Mouse (Mus musculus) MEL (cell line): ENCODE measurements around the gene Unc13b. TPM values are rescaled to one million over a fixed set of nuclear protein-coding genes. Genes with fewer than 3 reads are reported as not detected.
A peak's percentile ranks its signal among the peaks of the same experiment; 100 is the strongest.

Source experiments
- DNase-seq: peaks from one replicate; pipeline ENCODE4 v3.0.0; 2011; ENCODE audit warnings: low read depth, low spot score
- H3K27ac ChIP-seq: 2 replicates; pipeline ENCODE4 v1.5.1; 2012; ENCODE audit warnings: low read depth, mild to moderate bottlenecking, control low read depth, low read length, moderate library complexity; ENCODE audit not compliant: control insufficient read depth
- H3K27me3 ChIP-seq, 2 experiments: fragments of 150-350 bp in 1 of 2; sonication (generic) in 1 of 2; 2 replicates each; pipeline ENCODE4 v1.6.1; 2012; ENCODE audit warnings: low read length in 2 of 2, mild to moderate bottlenecking in 2 of 2, improper control_type of control experiment in 1 of 2, moderate library complexity in 1 of 2; ENCODE audit not compliant: insufficient read depth in 2 of 2, control insufficient read depth in 1 of 2
- H3K36me3 ChIP-seq, 2 experiments: 2 replicates each; pipeline ENCODE4 v1.6.1; 2012 to 2014; ENCODE audit warnings: low read length in 2 of 2, improper control_type of control experiment in 1 of 2, inconsistent platforms in 1 of 2, mild to moderate bottlenecking in 1 of 2; ENCODE audit not compliant: insufficient read depth in 2 of 2, control insufficient read depth in 1 of 2
- H3K4me1 ChIP-seq, 2 experiments: fragments of 150-350 bp in 1 of 2; sonication (generic) in 1 of 2; 2 replicates each; pipeline ENCODE4 v1.6.1; 2012; ENCODE audit warnings: low read length in 2 of 2, improper control_type of control experiment in 1 of 2, mild to moderate bottlenecking in 1 of 2; ENCODE audit not compliant: insufficient read depth in 2 of 2, control insufficient read depth in 1 of 2
- H3K4me3 ChIP-seq, 2 experiments: fragments of 150-350 bp in 1 of 2; sonication (generic) in 1 of 2; 2 replicates each; pipeline ENCODE4 v1.5.1; 2012; ENCODE audit warnings: low read depth in 2 of 2, low read length in 2 of 2, mild to moderate bottlenecking in 2 of 2, moderate library complexity in 2 of 2, control low read depth in 1 of 2, improper control_type of control experiment in 1 of 2; ENCODE audit not compliant: control insufficient read depth in 1 of 2, insufficient read depth in 1 of 2
- H3K79me2 ChIP-seq: 2 replicates; pipeline ENCODE4 v1.6.1; 2012; ENCODE audit warnings: mild to moderate bottlenecking, low read length, moderate library complexity; ENCODE audit not compliant: control insufficient read depth, poor library complexity, insufficient read depth
- H3K9ac ChIP-seq: 2 replicates; pipeline ENCODE4 v1.6.1; 2012; ENCODE audit warnings: low read depth, mild to moderate bottlenecking, control low read depth, low read length, moderate library complexity; ENCODE audit not compliant: control insufficient read depth, poor library complexity, severe bottlenecking
- H3K9me3 ChIP-seq: fragments of 150-350 bp; sonication (generic); replicated peaks from 2 replicates; pipeline ENCODE4 v1.6.1; 2012; ENCODE audit warnings: mild to moderate bottlenecking, low read length, improper control_type of control experiment, moderate library complexity; ENCODE audit not compliant: insufficient read depth
- BHLHE40 ChIP-seq: IDR thresholded peaks from 2 replicates; pipeline ENCODE4 v1.6.1; 2012; ENCODE audit warnings: low read depth, mild to moderate bottlenecking, inconsistent platforms, low read length, improper control_type of control experiment, borderline replicate concordance
- CHD1 ChIP-seq: IDR thresholded peaks from 2 replicates; pipeline ENCODE4 v1.6.1; 2012; ENCODE audit warnings: low read depth, mild to moderate bottlenecking, inconsistent platforms, low read length, improper control_type of control experiment
- CHD2 ChIP-seq: IDR thresholded peaks from 2 replicates; pipeline ENCODE4 v1.6.1; 2011; ENCODE audit warnings: low read length, improper control_type of control experiment
- CTCF ChIP-seq, 3 experiments: IDR thresholded peaks in 2 of 3; conservative IDR thresholded peaks in 1 of 3; 2 replicates each; pipeline ENCODE4 v1.5.1; 2011 to 2012; ENCODE audit warnings: low read length in 3 of 3, low read depth in 2 of 3, mild to moderate bottlenecking in 2 of 3, improper control_type of control experiment in 1 of 3, inconsistent platforms in 1 of 3, mixed read lengths in 1 of 3, moderate library complexity in 1 of 3; ENCODE audit not compliant: control insufficient read depth in 1 of 3, insufficient read depth in 1 of 3, poor library complexity in 1 of 3, severe bottlenecking in 1 of 3
- EP300 ChIP-seq, 2 experiments: IDR thresholded peaks; 2 replicates each; pipeline ENCODE4 v1.6.1; 2011; ENCODE audit warnings: improper control_type of control experiment in 2 of 2, low read length in 2 of 2, low read depth in 1 of 2, mild to moderate bottlenecking in 1 of 2
- GABPA ChIP-seq: IDR thresholded peaks from 2 replicates; pipeline ENCODE4 v1.6.1; 2012; ENCODE audit warnings: low read depth, mild to moderate bottlenecking, inconsistent platforms, low read length, improper control_type of control experiment, moderate library complexity
- GATA1 ChIP-seq: IDR thresholded peaks from 2 replicates; pipeline ENCODE4 v1.6.1; 2011; ENCODE audit warnings: low read depth, low read length, improper control_type of control experiment
- HCFC1 ChIP-seq: IDR thresholded peaks from 2 replicates; pipeline ENCODE4 v1.6.1; 2012; ENCODE audit warnings: low read depth, mild to moderate bottlenecking, inconsistent platforms, low read length, improper control_type of control experiment, moderate library complexity
- JUND ChIP-seq: IDR thresholded peaks from 2 replicates; pipeline ENCODE4 v1.6.1; 2011; ENCODE audit warnings: low read depth, mild to moderate bottlenecking, improper control_type of control experiment, low read length
- KAT2A ChIP-seq: conservative IDR thresholded peaks from 2 replicates; pipeline ENCODE4 v1.6.1; 2012; ENCODE audit warnings: low read depth, low read length, improper control_type of control experiment, inconsistent platforms
- MAFK ChIP-seq: IDR thresholded peaks from 2 replicates; pipeline ENCODE4 v1.6.1; 2011; ENCODE audit warnings: low read depth, mild to moderate bottlenecking, low read length, improper control_type of control experiment, borderline replicate concordance
- MAX ChIP-seq: IDR thresholded peaks from 2 replicates; pipeline ENCODE4 v1.6.1; 2011; ENCODE audit warnings: low read length, improper control_type of control experiment
- MAZ ChIP-seq: IDR thresholded peaks from 2 replicates; pipeline ENCODE4 v1.6.1; 2012; ENCODE audit warnings: low read depth, mild to moderate bottlenecking, inconsistent platforms, low read length, improper control_type of control experiment
- MEF2A ChIP-seq: IDR thresholded peaks from 2 replicates; pipeline ENCODE4 v1.6.1; 2014; ENCODE audit warnings: low read depth, mild to moderate bottlenecking, inconsistent platforms, low read length, improper control_type of control experiment; ENCODE audit not compliant: poor library complexity, insufficient replicate concordance, severe bottlenecking; ENCODE audit errors: extremely low read depth
- MXI1 ChIP-seq: IDR thresholded peaks from 2 replicates; pipeline ENCODE4 v1.6.1; 2011; ENCODE audit warnings: mild to moderate bottlenecking, low read depth, low read length, improper control_type of control experiment
- MYB ChIP-seq: IDR thresholded peaks from 2 replicates; pipeline ENCODE4 v1.6.1; 2011; ENCODE audit warnings: mild to moderate bottlenecking, low read depth, low read length, improper control_type of control experiment
- NELFE ChIP-seq: IDR thresholded peaks from 2 replicates; pipeline ENCODE4 v1.6.1; 2011; ENCODE audit warnings: low read depth, low read length, improper control_type of control experiment
- NRF1 ChIP-seq: IDR thresholded peaks from 2 replicates; pipeline ENCODE4 v1.6.1; 2014; ENCODE audit warnings: low read depth, mild to moderate bottlenecking, inconsistent platforms, low read length, improper control_type of control experiment, moderate library complexity; ENCODE audit not compliant: poor library complexity, insufficient read depth, severe bottlenecking
- POLR2A ChIP-seq, 2 experiments: IDR thresholded peaks; 2 replicates each; pipeline ENCODE4 v1.6.1; 2011 to 2012; ENCODE audit warnings: low read length in 2 of 2, mild to moderate bottlenecking in 2 of 2, control low read depth in 1 of 2, improper control_type of control experiment in 1 of 2, low read depth in 1 of 2, moderate library complexity in 1 of 2; ENCODE audit not compliant: control insufficient read depth in 1 of 2, insufficient read depth in 1 of 2, poor library complexity in 1 of 2
- POLR2AphosphoS2 ChIP-seq: IDR thresholded peaks from 2 replicates; pipeline ENCODE4 v1.6.1; 2011; ENCODE audit warnings: low read length, improper control_type of control experiment
- RCOR1 ChIP-seq: IDR thresholded peaks from 2 replicates; pipeline ENCODE4 v1.6.1; 2012; ENCODE audit warnings: low read depth, mild to moderate bottlenecking, inconsistent platforms, low read length, improper control_type of control experiment
- SIN3A ChIP-seq: IDR thresholded peaks from 2 replicates; pipeline ENCODE4 v1.6.1; 2012; ENCODE audit warnings: low read length, improper control_type of control experiment, inconsistent platforms
- SMC3 ChIP-seq: IDR thresholded peaks from 2 replicates; pipeline ENCODE4 v1.6.1; 2011; ENCODE audit warnings: low read depth, low read length, improper control_type of control experiment
- TAL1 ChIP-seq: IDR thresholded peaks from 2 replicates; pipeline ENCODE4 v1.6.1; 2012; ENCODE audit warnings: mild to moderate bottlenecking, inconsistent platforms, low read length, moderate library complexity, mixed read lengths
- TBP ChIP-seq: IDR thresholded peaks from 2 replicates; pipeline ENCODE4 v1.8.0; 2011; ENCODE audit warnings: low read depth, low read length, improper control_type of control experiment
- TCF12 ChIP-seq: IDR thresholded peaks from 2 replicates; pipeline ENCODE4 v1.6.1; 2014; ENCODE audit warnings: low read depth, mild to moderate bottlenecking, inconsistent platforms, low read length, improper control_type of control experiment, moderate library complexity
- UBTF ChIP-seq: IDR thresholded peaks from 2 replicates; pipeline ENCODE4 v1.6.1; 2012; ENCODE audit warnings: low read depth, mild to moderate bottlenecking, inconsistent platforms, low read length, improper control_type of control experiment, moderate library complexity, borderline replicate concordance; ENCODE audit not compliant: insufficient read depth
- USF1 ChIP-seq: IDR thresholded peaks from 2 replicates; pipeline ENCODE4 v1.6.1; 2014; ENCODE audit warnings: low read depth, mild to moderate bottlenecking, inconsistent platforms, low read length, improper control_type of control experiment, moderate library complexity
- USF2 ChIP-seq, 2 experiments: IDR thresholded peaks; 2 replicates each; pipeline ENCODE4 v1.6.1; 2011 to 2012; ENCODE audit warnings: improper control_type of control experiment in 2 of 2, low read length in 2 of 2, borderline replicate concordance in 1 of 2, inconsistent platforms in 1 of 2, low read depth in 1 of 2, mild to moderate bottlenecking in 1 of 2; ENCODE audit not compliant: insufficient read depth in 1 of 2
- ZKSCAN1 ChIP-seq: IDR thresholded peaks from 2 replicates; pipeline ENCODE4 v1.6.1; 2012; ENCODE audit warnings: low read depth, mild to moderate bottlenecking, inconsistent platforms, low read length, improper control_type of control experiment, moderate library complexity
- ZMIZ1 ChIP-seq: IDR thresholded peaks from 2 replicates; pipeline ENCODE4 v1.6.1; 2012; ENCODE audit warnings: low read depth, mild to moderate bottlenecking, inconsistent platforms, low read length, improper control_type of control experiment, moderate library complexity
- ZNF384 ChIP-seq: IDR thresholded peaks from 2 replicates; pipeline ENCODE4 v1.6.1; 2012; ENCODE audit warnings: low read depth, mild to moderate bottlenecking, inconsistent platforms, low read length, improper control_type of control experiment
- polyA plus RNA-seq, 2 experiments: library from polyadenylated mRNA; stranded (reverse) in 1 of 2; unstranded in 1 of 2; fragments of >175 nt in 1 of 2; fragments of >200 nt in 1 of 2; gene quantifications; 2 replicates each; pipeline versions ENCODE4 v1.2.1 to v1.2.4; 2012; ENCODE audit warnings: low replicate concordance in 2 of 2, low read depth in 1 of 2; ENCODE audit not compliant: insufficient read length in 2 of 2, insufficient read depth in 1 of 2, missing spikeins in 1 of 2
- total RNA-seq: library from RNA; depleted of rRNA; stranded (reverse); fragments of 300-350 nt; gene quantifications from 2 replicates; pipeline ENCODE4 v1.2.3, GENCODE M21; 2012

Gene Unc13b
- total and polyA plus RNA-seq, 3 experiments, result 5.4 to 9.6 TPM; not detected in 1

DNA sequence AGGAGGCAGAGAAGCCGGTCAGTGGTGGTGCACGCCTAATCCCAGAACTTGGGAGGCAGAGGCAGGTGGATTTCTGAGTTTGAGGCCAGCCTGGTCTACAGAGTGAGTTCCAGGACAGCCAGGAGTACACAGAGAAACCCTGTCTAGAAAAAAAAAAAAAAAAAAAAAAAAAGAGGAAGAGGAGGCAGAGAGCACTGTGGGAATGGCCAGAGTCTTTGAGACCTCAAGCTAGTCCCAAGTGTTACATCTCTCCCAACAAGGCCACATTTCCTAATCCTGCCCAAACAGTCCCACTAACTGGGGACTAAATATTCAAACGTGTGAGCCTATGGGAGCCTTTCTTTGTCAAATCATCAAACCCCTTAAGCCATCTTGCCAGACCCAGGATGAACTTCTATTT is 71.0 kb downstream of the Unc13b start:
- Histone ChIP-seq H3K4me1 (peaks cover 3 to 8% of the 10 kb centered on the region in 2 experiments; a peak in 2 of 4 replicates), H3K27me3 (no peaks in the 10 kb centered on the region)
- TF ChIP-seq NELFE, result no peak
- peak; percentile 90 for TF ChIP-seq ZNF384

DNA sequence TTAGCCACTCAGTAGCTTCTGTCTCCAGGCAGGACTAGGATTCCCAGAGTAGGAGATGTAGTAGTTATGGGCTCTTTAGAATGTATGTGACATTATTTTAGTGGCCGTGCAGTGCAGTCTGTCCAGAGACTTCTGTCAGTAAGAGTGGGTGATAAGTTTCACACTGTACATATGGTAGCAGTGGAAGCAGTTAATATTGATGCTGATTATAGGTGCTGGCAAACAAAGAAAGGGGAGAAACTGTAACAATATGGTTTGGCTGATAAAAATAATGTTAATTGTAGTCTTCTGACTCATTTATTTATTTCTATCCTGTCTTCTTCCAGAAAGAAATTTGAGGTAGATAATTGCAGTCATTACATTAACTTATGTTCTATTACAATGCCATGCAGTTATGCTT is 83.9 kb downstream of the Unc13b start:
- peaks cover 0 to 25% of the 10 kb centered on the region in 2 experiments; a peak in 2 of 4 replicates for H3K36me3 ChIP-seq
- no peak overlapping the region; a peak in 1 of 4 replicates for H3K4me3 ChIP-seq
- H3K9me3 ChIP-seq, result no peaks in the 10 kb centered on the region
- H3K27ac ChIP-seq, result peak overlapping the region; percentile 75
- DNase-seq, result peak; percentile 67
- H3K4me1 ChIP-seq, result peaks cover 7 to 18% of the 10 kb centered on the region in 2 experiments
- no peaks in the 10 kb centered on the region for H3K27me3 ChIP-seq
- peak overlapping the region; percentile 24; the same call in 1 of the 2 replicates for H3K9ac ChIP-seq
- no peaks in the 10 kb centered on the region for H3K79me2 ChIP-seq
- TF ChIP-seq HCFC1, result no peak
- TF ChIP-seq EP300 (IDR thresholded peaks at IDR 0.05; ENCODE audit: low read depth in 1 of 2, low read length in 2 of 2), result peak; percentile 93 to 95
- TF ChIP-seq CHD1, result no peak
- TF ChIP-seq CHD2, result no peak
- TF ChIP-seq USF1, result no peak
- no peak for TF ChIP-seq TBP
- TF ChIP-seq CTCF (IDR thresholded peaks at IDR 0.05 in 2 of 3, conservative IDR thresholded peaks at IDR 0.05 in 1 of 3; ENCODE audit: control insufficient read depth in 1 of 3, insufficient read depth in 1 of 3, low read depth in 2 of 3, low read length in 3 of 3, poor library complexity in 1 of 3, severe bottlenecking in 1 of 3), result no peak
- TF ChIP-seq SMC3, result peak; percentile 6; the same call in 1 of the 2 replicates
- TF ChIP-seq MYB, result peak; percentile 88
- no peak for TF ChIP-seq ZKSCAN1
- TF ChIP-seq GABPA, result no peak
- no peak for TF ChIP-seq MEF2A
- TF ChIP-seq BHLHE40, result no peak
- TF ChIP-seq POLR2A (IDR thresholded peaks at IDR 0.05; ENCODE audit: control insufficient read depth in 1 of 2, insufficient read depth in 1 of 2, low read depth in 1 of 2, low read length in 2 of 2, poor library complexity in 1 of 2), result no peak
- TF ChIP-seq SIN3A, result peak; percentile 47
- TF ChIP-seq UBTF, result no peak
- TF ChIP-seq NRF1, result no peak
- peak; percentile 56; the same call in 1 of the 2 replicates for TF ChIP-seq MXI1
- TF ChIP-seq TAL1, result peak; percentile 67
- peak; percentile 73 for TF ChIP-seq GATA1
- no peak for TF ChIP-seq ZMIZ1
- no peak for TF ChIP-seq MAFK
- TF ChIP-seq ZNF384, result no peak
- TF ChIP-seq MAX, result peak; percentile 34; the same call in 1 of the 2 replicates
- peak; percentile 63 for TF ChIP-seq RCOR1
- TF ChIP-seq TCF12, result peak; percentile 88
- TF ChIP-seq KAT2A, result no peak
- no peak for TF ChIP-seq POLR2AphosphoS2
- TF ChIP-seq JUND, result no peak
- no peak for TF ChIP-seq NELFE
- no peak for TF ChIP-seq USF2 (IDR thresholded peaks at IDR 0.05; ENCODE audit: borderline replicate concordance in 1 of 2, insufficient read depth in 1 of 2, low read depth in 1 of 2, low read length in 2 of 2)
- TF ChIP-seq MAZ, result no peak

More for the DNA sequence above, 71.0 kb downstream of the Unc13b start:
- Histone ChIP-seq H3K36me3 (no peaks in the 10 kb centered on the region), H3K9me3 (no peaks in the 10 kb centered on the region), H3K27ac (no peak overlapping the region), H3K4me3 (no peak overlapping the region), H3K79me2 (no peaks in the 10 kb centered on the region), H3K9ac (no peak overlapping the region)
- no peak for DNase-seq
